Mouse (Mus musculus) heart, embryonic 16.5 days (tissue): Measurements from ENCODE around the gene 1700003E16Rik. TPM values are rescaled to one million over a fixed set of nuclear protein-coding genes. Genes with fewer than 3 reads are reported as not detected.

Source experiments
- ATAC-seq: fragments of 200-750 bp; cut with Nextera tagmentation; replicated peaks from 2 replicates; pipeline ENCODE4 v1.8.0; 2017; ENCODE audit warnings: moderate number of reproducible peaks; ENCODE audit not compliant: insufficient read depth, low FRiP score; ENCODE audit errors: extremely low read depth
- H3K27ac ChIP-seq: fragments of 300-500 bp; sonication (generic); 2 replicates; pipeline ENCODE4 v1.5.1; 2014; ENCODE audit warnings: mild to moderate bottlenecking, low read length, control low read depth, moderate library complexity
- H3K27me3 ChIP-seq: fragments of 300-500 bp; sonication (generic); 2 replicates; pipeline ENCODE4 v1.6.1; 2014; ENCODE audit warnings: low read length, mixed read lengths; ENCODE audit not compliant: control insufficient read depth, insufficient read depth
- H3K36me3 ChIP-seq: fragments of 300-500 bp; sonication (generic); 2 replicates; pipeline ENCODE4 v1.6.1; 2014; ENCODE audit not compliant: control insufficient read depth, insufficient read depth
- H3K4me1 ChIP-seq: fragments of 300-500 bp; sonication (generic); 2 replicates; pipeline ENCODE4 v1.6.1; 2014; ENCODE audit warnings: low read length, mixed read lengths; ENCODE audit not compliant: control insufficient read depth, insufficient read depth
- H3K4me2 ChIP-seq: fragments of 300-500 bp; sonication (generic); 2 replicates; pipeline ENCODE4 v1.6.1; 2014; ENCODE audit warnings: low read depth, mild to moderate bottlenecking, control low read depth, low read length
- H3K4me3 ChIP-seq: fragments of 300-500 bp; sonication (generic); 2 replicates; pipeline ENCODE4 v1.5.1; 2014; ENCODE audit warnings: mild to moderate bottlenecking, control low read depth, low read length
- H3K9ac ChIP-seq: fragments of 300-500 bp; sonication (generic); 2 replicates; pipeline ENCODE4 v1.6.1; 2014; ENCODE audit warnings: low read length, control low read depth
- H3K9me3 ChIP-seq: fragments of 300-500 bp; sonication (generic); replicated peaks from 2 replicates; pipeline ENCODE4 v1.6.1; 2016; ENCODE audit warnings: low read length; ENCODE audit not compliant: control insufficient read depth
- WGBS: fragments of 180-500 bp; shearing (Covaris S2); extraction: QIAGEN DNeasy Blood & Tissue Kit; methylation state at CpG from one replicate; pipeline ENCODE4 v1.1.7; 2014; 5-methylcytosine and 5-hydroxymethylcytosine counted together
- polyA plus RNA-seq: library from polyadenylated mRNA; unstranded; fragments of >200 nt; fragmentation: Nextera tagmentation; extraction: Ambion mirVana; gene quantifications from 2 replicates; pipeline ENCODE4 v1.2.1, GENCODE M21; 2015

1700003E16Rik gene
- polyA plus RNA-seq, 1 experiment from 2014 or later: 1.5 TPM

GRCm38 (mm10) chr6:83117165-83117438 is 39.1 kb upstream of the 1700003E16Rik start:
- no peak overlapping the region for H3K4me2 ChIP-seq
- H3K27ac ChIP-seq: no peak overlapping the region
- H3K9me3 ChIP-seq: no peaks in the 10 kb centered on the region
- H3K36me3 ChIP-seq: peaks cover 12% of the 10 kb centered on the region
- no peaks in the 10 kb centered on the region for H3K27me3 ChIP-seq
- H3K4me1 ChIP-seq: peaks cover 33% of the 10 kb centered on the region
- no peak overlapping the region; the same call in 1 of the 2 replicates for H3K9ac ChIP-seq
- ATAC-seq: no peak
- 76% methylated on average over 4 of the region's 4 CpGs for WGBS
- H3K4me3 ChIP-seq: no peak overlapping the region

GRCm38 (mm10) chr6:83117616-83118015 is 38.6 kb upstream of the 1700003E16Rik start:
- WGBS: 91% methylated on average over 13 of the region's 13 CpGs
- no peak overlapping the region for H3K27ac ChIP-seq
- H3K9me3 ChIP-seq: no peaks in the 10 kb centered on the region
- H3K36me3 ChIP-seq: peaks cover 12% of the 10 kb centered on the region
- H3K4me3 ChIP-seq: no peak overlapping the region
- no peak overlapping the region for H3K4me2 ChIP-seq
- no peak for ATAC-seq
- H3K27me3 ChIP-seq: no peaks in the 10 kb centered on the region
- peaks cover 36% of the 10 kb centered on the region for H3K4me1 ChIP-seq
- H3K9ac ChIP-seq: no peak overlapping the region

GRCm38 (mm10) chr6:83118369-83118768 is 37.8 kb upstream of the 1700003E16Rik start:
- Histone ChIP-seq H3K27me3 (no peaks in the 10 kb centered on the region), H3K9ac (no peak overlapping the region), H3K4me1 (peaks cover 40% of the 10 kb centered on the region), H3K4me3 (no peak overlapping the region), H3K36me3 (peaks cover 12% of the 10 kb centered on the region), H3K4me2 (no peak overlapping the region), H3K27ac (no peak overlapping the region), H3K9me3 (no peaks in the 10 kb centered on the region)
- ATAC-seq: no peak
- WGBS: 86% methylated on average over 11 of the region's 11 CpGs

GRCm38 (mm10) chr6:83118825-83119733 is 37.1 kb upstream of the 1700003E16Rik start:
- Histone ChIP-seq H3K36me3 (peaks cover 12% of the 10 kb centered on the region), H3K9ac (no peak overlapping the region), H3K9me3 (no peaks in the 10 kb centered on the region), H3K27ac (no peak overlapping the region), H3K4me3 (no peak overlapping the region), H3K4me2 (no peak overlapping the region), H3K27me3 (no peaks in the 10 kb centered on the region), H3K4me1 (peaks cover 43% of the 10 kb centered on the region)
- WGBS: 74% methylated on average over 14 of the region's 14 CpGs
- ATAC-seq: no peak

- no peak overlapping the region for H3K27ac ChIP-seq
- ATAC-seq: no peak
- peak overlapping the region; percentile 26; the same call in 1 of the 2 replicates for H3K9ac ChIP-seq
- no peaks in the 10 kb centered on the region for H3K27me3 ChIP-seq
- H3K4me1 ChIP-seq: peaks cover 43% of the 10 kb centered on the region
- whole genome bisulfite sequencing: 70% methylated on average over 7 of the region's 7 CpGs
- no peak overlapping the region for H3K4me3 ChIP-seq
- no peaks in the 10 kb centered on the region for H3K9me3 ChIP-seq
- H3K4me2 ChIP-seq: no peak overlapping the region
- peaks cover 12% of the 10 kb centered on the region for H3K36me3 ChIP-seq
Observed at GRCm38 (mm10) chr6:83119734-83120051, 36.5 kb upstream of the 1700003E16Rik start.

- H3K36me3 ChIP-seq: peaks cover 12% of the 10 kb centered on the region
- H3K27ac ChIP-seq: peak within 1 kb of the TSS; percentile 93
- H3K4me1 ChIP-seq: peaks cover 37% of the 10 kb centered on the region
- under 1% methylated on average over 37 of the region's 38 CpGs for WGBS
- H3K9ac ChIP-seq: peak within 1 kb of the TSS; percentile 89
- peak; percentile 94 for ATAC-seq
- H3K4me3 ChIP-seq: peak within 1 kb of the TSS; percentile 83
- no peaks in the 10 kb centered on the region for H3K9me3 ChIP-seq
- H3K4me2 ChIP-seq: peak within 1 kb of the TSS; percentile 94
- no peaks in the 10 kb centered on the region for H3K27me3 ChIP-seq
Observed at GRCm38 (mm10) chr6:83120930-83121862, 35.0 kb upstream of the 1700003E16Rik start, which contains the start of gene Wbp1. Gene Wbp1 (minus strand): TSS chr6:83121559.

- 2% methylated on average over 51 of the region's 52 CpGs for WGBS
- Histone ChIP-seq H3K36me3 (peaks cover 10% of the 10 kb centered on the region), H3K4me3 (peak overlapping the region; percentile 83), H3K4me1 (peaks cover 33% of the 10 kb centered on the region), H3K9ac (peak overlapping the region; percentile 89), H3K27ac (peak overlapping the region; percentile 93), H3K4me2 (peak overlapping the region; percentile 94), H3K27me3 (no peaks in the 10 kb centered on the region), H3K9me3 (no peaks in the 10 kb centered on the region)
- no peak; the same call in none of the 2 replicates for ATAC-seq
Observed at GRCm38 (mm10) chr6:83121863-83122710, 34.1 kb upstream of the 1700003E16Rik start.

GRCm38 (mm10) chr6:83122961-83123360 is 33.2 kb upstream of the 1700003E16Rik start:
- no peaks in the 10 kb centered on the region for H3K9me3 ChIP-seq
- H3K4me1 ChIP-seq: peaks cover 33% of the 10 kb centered on the region
- peak overlapping the region; percentile 89 for H3K9ac ChIP-seq
- no peak overlapping the region for H3K4me2 ChIP-seq
- H3K4me3 ChIP-seq: no peak overlapping the region
- no peaks in the 10 kb centered on the region for H3K27me3 ChIP-seq
- ATAC-seq: no peak
- WGBS: 83% methylated on average over 5 of the region's 5 CpGs
- no peak overlapping the region for H3K27ac ChIP-seq
- peaks cover 2% of the 10 kb centered on the region for H3K36me3 ChIP-seq
